ENCODE assay signal across 20 mouse cellular contexts in the genomic region with DNA sequence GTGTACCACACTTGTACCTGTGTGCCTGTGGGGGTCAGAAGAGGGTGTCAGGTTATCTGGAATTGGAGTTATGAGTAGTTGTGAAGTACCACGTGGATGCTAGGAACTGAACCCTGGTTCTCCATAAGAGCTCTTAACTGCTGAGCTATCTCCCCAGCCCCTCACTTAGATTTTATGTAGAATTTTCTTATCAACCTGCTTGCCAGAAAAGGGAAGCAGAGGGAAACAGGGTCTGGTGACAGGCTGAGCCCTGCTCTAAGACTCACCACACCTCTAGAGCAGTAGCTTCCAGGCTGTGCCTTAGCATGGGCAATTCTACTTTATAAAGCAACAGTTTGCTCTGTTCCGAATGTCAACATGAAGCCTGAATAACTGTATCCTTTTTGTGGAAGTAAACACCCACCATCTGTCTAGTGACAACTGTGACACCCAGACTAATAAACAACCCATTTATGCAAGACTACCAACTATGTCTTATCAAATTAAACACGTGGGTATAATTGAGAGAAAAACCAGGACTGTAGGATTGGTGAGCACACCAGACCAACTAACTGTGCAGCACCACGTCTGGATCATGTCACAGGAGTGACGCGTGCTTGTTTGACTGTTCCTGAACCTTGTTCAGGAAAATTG.
DNase-seq lines count a peak whose midpoint lies in the region; ATAC-seq and TF ChIP-seq lines count a peak whose summit lies in the region.
"Had no signal": no experiment of that assay in that cellular context is flagged by ENCODE, and none has a peak within 500 bp of the region (broad histone marks: within the 10 kb centered on the region; RNA-seq: fewer than 3 reads in every experiment).

No protein-coding gene starts in this region.

- H3K36me3 ChIP-seq in forebrain, embryonic 13.5 days (ENCODE audit: poor library complexity, severe bottlenecking), result no peaks in the 10 kb centered on the region
- H3K36me3 ChIP-seq in forebrain, embryonic 12.5 days (replicated peaks), result no peaks in the 10 kb centered on the region
- H3K36me3 ChIP-seq in forebrain, postnatal 0 days (ENCODE audit: insufficient read depth), result no peaks in the 10 kb centered on the region
- no peaks in the 10 kb centered on the region for H3K36me3 ChIP-seq in liver, postnatal 0 days (replicated peaks; ENCODE audit: insufficient read depth, low read length)
- no peaks in the 10 kb centered on the region for H3K36me3 ChIP-seq in midbrain, embryonic 13.5 days
- H3K36me3 ChIP-seq in neural tube, embryonic 15.5 days, result no peaks in the 10 kb centered on the region
- H3K36me3 ChIP-seq in hindbrain, embryonic 16.5 days (ENCODE audit: control insufficient read depth, insufficient read depth, low read length), result no peaks in the 10 kb centered on the region
- H3K36me3 ChIP-seq: limb, embryonic 12.5 days; lung, embryonic 15.5 days; midbrain, embryonic 15.5 days had no signal

- H3K4me2 ChIP-seq in forebrain, embryonic 13.5 days, result no peak overlapping the region
- no peak overlapping the region for H3K4me2 ChIP-seq in forebrain, embryonic 12.5 days
- H3K4me2 ChIP-seq in forebrain, postnatal 0 days (ENCODE audit: low read depth), result no peak overlapping the region
- no peak overlapping the region for H3K4me2 ChIP-seq in liver, postnatal 0 days (ENCODE audit: low read depth, low read length)
- no peak overlapping the region for H3K4me2 ChIP-seq in midbrain, embryonic 13.5 days (replicated peaks)
- no peak overlapping the region for H3K4me2 ChIP-seq in neural tube, embryonic 15.5 days
- no peak overlapping the region for H3K4me2 ChIP-seq in hindbrain, embryonic 16.5 days (ENCODE audit: low read length)
- H3K4me2 ChIP-seq: limb, embryonic 12.5 days; lung, embryonic 15.5 days; midbrain, embryonic 15.5 days had no signal

- no peak overlapping the region for H3K4me3 ChIP-seq in forebrain, embryonic 13.5 days
- no peak overlapping the region for H3K4me3 ChIP-seq in forebrain, embryonic 12.5 days (replicated peaks)
- H3K4me3 ChIP-seq in forebrain, postnatal 0 days (ENCODE audit: low read depth, low read length), result no peak overlapping the region
- H3K4me3 ChIP-seq in liver, postnatal 0 days (ENCODE audit: low read depth, low read length), result no peak overlapping the region
- H3K4me3 ChIP-seq in midbrain, embryonic 13.5 days (replicated peaks), result no peak overlapping the region
- H3K4me3 ChIP-seq in neural tube, embryonic 15.5 days (replicated peaks), result no peak overlapping the region
- no peak overlapping the region for H3K4me3 ChIP-seq in hindbrain, embryonic 16.5 days (ENCODE audit: low read length)
- H3K4me3 ChIP-seq: heart, adult 2 months; limb, embryonic 12.5 days; lung, embryonic 15.5 days; midbrain, embryonic 15.5 days had no signal

- no peak for TF ChIP-seq CTCF in forebrain, postnatal 0 days (IDR thresholded peaks at IDR 0.05; ENCODE audit: low read depth)
- no peak for TF ChIP-seq CTCF in liver, postnatal 0 days (IDR thresholded peaks at IDR 0.05; ENCODE audit: low read depth)

- 79% methylated on average over 6 of the region's 6 CpGs for WGBS in forebrain, embryonic 13.5 days
- WGBS in forebrain, embryonic 12.5 days, result 83% methylated on average over 6 of the region's 6 CpGs
- 62% methylated on average over 6 of the region's 6 CpGs for WGBS in forebrain, postnatal 0 days
- 59% methylated on average over 6 of the region's 6 CpGs for WGBS in liver, postnatal 0 days (ENCODE audit: insufficient replicate concordance)
- 85% methylated on average over 6 of the region's 6 CpGs for WGBS in midbrain, embryonic 13.5 days
- WGBS in neural tube, embryonic 15.5 days, result 77% methylated on average over 6 of the region's 6 CpGs
- 82% methylated on average over 6 of the region's 6 CpGs for WGBS in hindbrain, embryonic 16.5 days

- ATAC-seq in forebrain, embryonic 13.5 days, result peak; percentile 55; the same call in 1 of the 2 replicates
- no peak for ATAC-seq in forebrain, embryonic 12.5 days (ENCODE audit: low FRiP score)
- peak; percentile 56 for ATAC-seq in forebrain, postnatal 0 days
- peak; percentile 40 for ATAC-seq in liver, postnatal 0 days
- ATAC-seq in midbrain, embryonic 13.5 days, result no peak
- no peak for ATAC-seq in neural tube, embryonic 15.5 days (ENCODE audit: low FRiP score)
- ATAC-seq in hindbrain, embryonic 16.5 days, result no peak
- ATAC-seq: CD4-positive, CD25-positive, alpha-beta regulatory T cell, adult 4 months; hindbrain, postnatal 0 days; midbrain, embryonic 15.5 days had no signal

- TF ChIP-seq EP300 in liver, postnatal 0 days (IDR thresholded peaks at IDR 0.05; ENCODE audit: low read depth), result peak; percentile 26; the same call in 1 of the 2 replicates

- H3K4me1 ChIP-seq in forebrain, embryonic 13.5 days, result peaks cover 7% of the 10 kb centered on the region; the same call in 1 of the 2 replicates
- H3K4me1 ChIP-seq in forebrain, embryonic 12.5 days, result peaks cover 5% of the 10 kb centered on the region; the same call in 1 of the 2 replicates
- no peaks in the 10 kb centered on the region for H3K4me1 ChIP-seq in forebrain, postnatal 0 days (ENCODE audit: insufficient read depth)
- H3K4me1 ChIP-seq in liver, postnatal 0 days (ENCODE audit: insufficient read depth), result peaks cover 16% of the 10 kb centered on the region
- no peaks in the 10 kb centered on the region for H3K4me1 ChIP-seq in midbrain, embryonic 13.5 days (replicated peaks)
- H3K4me1 ChIP-seq in neural tube, embryonic 15.5 days, result 0 out of 2 replicates have a peak, but pooled peaks cover 5% of the 10 kb centered on the region
- no peaks in the 10 kb centered on the region for H3K4me1 ChIP-seq in hindbrain, embryonic 16.5 days (ENCODE audit: control insufficient read depth, insufficient read depth, low read depth, low read length)
- H3K4me1 ChIP-seq: lung, embryonic 15.5 days; midbrain, embryonic 15.5 days had no signal

- peak; percentile 90 for DNase-seq in MEL-GATA-1-ER (ENCODE audit: extremely low read depth, low read depth)
- DNase-seq in forebrain, postnatal 0 days, result no peak
- DNase-seq in liver, postnatal 0 days, result no peak
- DNase-seq: adrenal gland, adult 8-10 months; cerebellum, adult 18-20 months; gastrocnemius, postnatal 10 days; heart, adult 2 months; heart, postnatal 14 days; kidney, adult 18-20 months; kidney, postnatal 25 days had no signal

- H3K9me3 ChIP-seq in forebrain, embryonic 13.5 days (replicated peaks), result no peaks in the 10 kb centered on the region
- no peaks in the 10 kb centered on the region for H3K9me3 ChIP-seq in forebrain, embryonic 12.5 days
- no peaks in the 10 kb centered on the region for H3K9me3 ChIP-seq in forebrain, postnatal 0 days (ENCODE audit: low read length)
- no peaks in the 10 kb centered on the region for H3K9me3 ChIP-seq in liver, postnatal 0 days (ENCODE audit: low read length)
- no peaks in the 10 kb centered on the region for H3K9me3 ChIP-seq in midbrain, embryonic 13.5 days
- no peaks in the 10 kb centered on the region for H3K9me3 ChIP-seq in neural tube, embryonic 15.5 days (replicated peaks)
- H3K9me3 ChIP-seq in hindbrain, embryonic 16.5 days (ENCODE audit: control insufficient read depth, low read length), result no peaks in the 10 kb centered on the region
- H3K9me3 ChIP-seq: limb, embryonic 12.5 days; lung, embryonic 15.5 days; midbrain, embryonic 15.5 days had no signal

- H3K9ac ChIP-seq in forebrain, embryonic 13.5 days, result no peak overlapping the region
- H3K9ac ChIP-seq in forebrain, embryonic 12.5 days, result no peak overlapping the region
- no peak overlapping the region for H3K9ac ChIP-seq in forebrain, postnatal 0 days
- H3K9ac ChIP-seq in liver, postnatal 0 days (replicated peaks), result no peak overlapping the region
- no peak overlapping the region for H3K9ac ChIP-seq in midbrain, embryonic 13.5 days (replicated peaks)
- no peak overlapping the region for H3K9ac ChIP-seq in neural tube, embryonic 15.5 days (replicated peaks)
- no peak overlapping the region for H3K9ac ChIP-seq in hindbrain, embryonic 16.5 days (ENCODE audit: low read depth, low read length)
- H3K9ac ChIP-seq: limb, embryonic 12.5 days; lung, embryonic 15.5 days; midbrain, embryonic 15.5 days had no signal

- H3K27me3 ChIP-seq in forebrain, embryonic 13.5 days, result no peaks in the 10 kb centered on the region
- H3K27me3 ChIP-seq in forebrain, embryonic 12.5 days, result no peaks in the 10 kb centered on the region
- no peaks in the 10 kb centered on the region for H3K27me3 ChIP-seq in forebrain, postnatal 0 days (ENCODE audit: insufficient read depth, low read length)
- H3K27me3 ChIP-seq in liver, postnatal 0 days (ENCODE audit: insufficient read depth, low read length), result no peaks in the 10 kb centered on the region
- H3K27me3 ChIP-seq in midbrain, embryonic 13.5 days, result no peaks in the 10 kb centered on the region
- no peaks in the 10 kb centered on the region for H3K27me3 ChIP-seq in neural tube, embryonic 15.5 days (replicated peaks)
- no peaks in the 10 kb centered on the region for H3K27me3 ChIP-seq in hindbrain, embryonic 16.5 days (replicated peaks; ENCODE audit: control insufficient read depth, insufficient read depth, low read length)
- H3K27me3 ChIP-seq: limb, embryonic 12.5 days; lung, embryonic 15.5 days; midbrain, embryonic 15.5 days had no signal

- H3K27ac ChIP-seq in forebrain, embryonic 13.5 days, result no peak overlapping the region
- H3K27ac ChIP-seq in forebrain, embryonic 12.5 days, result no peak overlapping the region
- no peak overlapping the region for H3K27ac ChIP-seq in forebrain, postnatal 0 days (ENCODE audit: low read depth, low read length)
- peak overlapping the region; percentile 18 for H3K27ac ChIP-seq in liver, postnatal 0 days (ENCODE audit: low read depth)
- no peak overlapping the region for H3K27ac ChIP-seq in midbrain, embryonic 13.5 days
- no peak overlapping the region for H3K27ac ChIP-seq in neural tube, embryonic 15.5 days (replicated peaks)
- H3K27ac ChIP-seq in hindbrain, embryonic 16.5 days (ENCODE audit: low read depth, low read length), result no peak overlapping the region
- H3K27ac ChIP-seq: heart, adult 2 months; hindbrain, postnatal 0 days; limb, embryonic 12.5 days; lung, embryonic 15.5 days; midbrain, embryonic 15.5 days had no signal

Comparison
In these comparisons a context has a peak if more than half of its experiments do, and no peak if none do; other contexts are left out.
1. ATAC-seq: peak in forebrain, embryonic 13.5 days (single experiment), forebrain, postnatal 0 days (single experiment) and liver, postnatal 0 days (single experiment); none in forebrain, embryonic 12.5 days (single experiment), midbrain, embryonic 13.5 days (single experiment), neural tube, embryonic 15.5 days (single experiment) and hindbrain, embryonic 16.5 days (single experiment).